15 mouse cellular contexts compared by ENCODE assay signal in genomic region chr5:120358084-120358690, GRCm38 (mm10).
DNase-seq lines count a peak whose midpoint lies in the region; ATAC-seq and TF ChIP-seq lines count a peak whose summit lies in the region.
"Had no signal": no experiment of that assay in that cellular context is flagged by ENCODE, and none has a peak within 500 bp of the region (broad histone marks: within the 10 kb centered on the region; RNA-seq: fewer than 3 reads in every experiment).

No protein-coding gene starts in this region.

- no peak for TF ChIP-seq CTCF in cerebellum, adult 2 months (IDR thresholded peaks at IDR 0.05; ENCODE audit: borderline replicate concordance, insufficient read depth, low read depth, low read length)

- no peak overlapping the region for H3K4me2 ChIP-seq in hindbrain, embryonic 13.5 days
- H3K4me2 ChIP-seq in neural tube, embryonic 12.5 days (replicated peaks): no peak overlapping the region; the same call in 1 of the 2 replicates
- H3K4me2 ChIP-seq in intestine, embryonic 15.5 days (replicated peaks): no peak overlapping the region
- H3K4me2 ChIP-seq: liver, embryonic 13.5 days had no signal

- no peak for TF ChIP-seq POLR2A in cerebellum, adult 2 months (IDR thresholded peaks at IDR 0.05; ENCODE audit: borderline replicate concordance, insufficient read depth, low read length)

- no peaks in the 10 kb centered on the region; the same call in 1 of the 2 replicates for H3K4me1 ChIP-seq in cerebellum, adult 2 months (ENCODE audit: control insufficient read depth, insufficient read depth, low read length)
- peaks cover 11% of the 10 kb centered on the region for H3K4me1 ChIP-seq in hindbrain, embryonic 13.5 days (replicated peaks)
- peaks cover 5% of the 10 kb centered on the region for H3K4me1 ChIP-seq in neural tube, embryonic 12.5 days
- H3K4me1 ChIP-seq in intestine, embryonic 15.5 days (replicated peaks): no peaks in the 10 kb centered on the region
- H3K4me1 ChIP-seq: liver, embryonic 13.5 days had no signal

- no peak overlapping the region for H3K27ac ChIP-seq in cerebellum, adult 2 months (ENCODE audit: insufficient read depth, low read length)
- peak overlapping the region; percentile 40; the same call in 1 of the 2 replicates for H3K27ac ChIP-seq in hindbrain, embryonic 13.5 days
- H3K27ac ChIP-seq in neural tube, embryonic 12.5 days: no peak overlapping the region
- no peak overlapping the region for H3K27ac ChIP-seq in intestine, embryonic 15.5 days
- H3K27ac ChIP-seq: liver, embryonic 13.5 days had no signal

- H3K9ac ChIP-seq in hindbrain, embryonic 13.5 days: no peak overlapping the region
- 0 out of 2 replicates have a peak overlapping the region, but pooled peaks have one; percentile 6 for H3K9ac ChIP-seq in neural tube, embryonic 12.5 days
- H3K9ac ChIP-seq in intestine, embryonic 15.5 days: no peak overlapping the region
- H3K9ac ChIP-seq: liver, embryonic 13.5 days had no signal

- DNase-seq in cerebellum, postnatal 10 days: peak; percentile 73 to 86
- DNase-seq in cerebellum, adult 2 months: no peak
- DNase-seq in left cerebral cortex, postnatal 4 days: peak; percentile 80
- no peak for DNase-seq in left cerebral cortex, postnatal 36 days (ENCODE audit: low spot score in 2 of 2)
- DNase-seq in ovary, postnatal 14 days (ENCODE audit: low spot score): no peak
- DNase-seq: cerebellum, adult 11-12 months; gastrocnemius, postnatal 10 days; layer of hippocampus, adult 9-11 months; liver, embryonic 13.5 days; lung, postnatal 10 days; thymus, postnatal 14 days had no signal

- no peaks in the 10 kb centered on the region for H3K36me3 ChIP-seq in hindbrain, embryonic 13.5 days
- no peaks in the 10 kb centered on the region for H3K36me3 ChIP-seq in neural tube, embryonic 12.5 days
- no peaks in the 10 kb centered on the region for H3K36me3 ChIP-seq in intestine, embryonic 15.5 days
- H3K36me3 ChIP-seq: liver, embryonic 13.5 days had no signal

- no peaks in the 10 kb centered on the region for H3K9me3 ChIP-seq in hindbrain, embryonic 13.5 days
- no peaks in the 10 kb centered on the region for H3K9me3 ChIP-seq in neural tube, embryonic 12.5 days
- H3K9me3 ChIP-seq in intestine, embryonic 15.5 days: no peaks in the 10 kb centered on the region
- H3K9me3 ChIP-seq: liver, embryonic 13.5 days had no signal

- no peak overlapping the region for H3K4me3 ChIP-seq in cerebellum, adult 2 months (replicated peaks; ENCODE audit: insufficient read depth, low read depth, low read length)
- no peak overlapping the region for H3K4me3 ChIP-seq in hindbrain, embryonic 13.5 days
- H3K4me3 ChIP-seq in neural tube, embryonic 12.5 days: no peak overlapping the region
- H3K4me3 ChIP-seq in intestine, embryonic 15.5 days (replicated peaks): no peak overlapping the region
- H3K4me3 ChIP-seq: liver, embryonic 13.5 days had no signal

- WGBS in cerebellum, adult 2 months: 11% methylated on average over 20 of the region's 20 CpGs
- WGBS in hindbrain, embryonic 13.5 days: 8% methylated on average over 20 of the region's 20 CpGs
- 11% methylated on average over 20 of the region's 20 CpGs for WGBS in neural tube, embryonic 12.5 days
- 15% methylated on average over 20 of the region's 20 CpGs for WGBS in intestine, embryonic 15.5 days

- intact Hi-C loops in left cerebral cortex, postnatal 4 days (cut with DNase I): no loop called here
- intact Hi-C loops in left cerebral cortex, postnatal 36 days (cut with DNase I): no loop called here

- ATAC-seq in hindbrain, embryonic 13.5 days (ENCODE audit: low FRiP score): no peak
- no peak for ATAC-seq in neural tube, embryonic 12.5 days (ENCODE audit: low FRiP score, low read depth)
- ATAC-seq in intestine, embryonic 15.5 days: no peak
- ATAC-seq: Patski had no signal

- H3K27me3 ChIP-seq in cerebellum, adult 2 months (ENCODE audit: control insufficient read depth, insufficient read depth, low read length): no peaks in the 10 kb centered on the region; the same call in 1 of the 2 replicates
- peaks cover 29% of the 10 kb centered on the region for H3K27me3 ChIP-seq in hindbrain, embryonic 13.5 days
- no peaks in the 10 kb centered on the region; the same call in 1 of the 2 replicates for H3K27me3 ChIP-seq in neural tube, embryonic 12.5 days (replicated peaks)
- peaks cover 42% of the 10 kb centered on the region for H3K27me3 ChIP-seq in intestine, embryonic 15.5 days (replicated peaks)

Comparison
In these comparisons a context has a peak if more than half of its experiments do, and no peak if none do; other contexts are left out.
1. DNase-seq: peak in cerebellum, postnatal 10 days (2 of 2) and left cerebral cortex, postnatal 4 days (single experiment); none in cerebellum, adult 2 months (0 of 2), left cerebral cortex, postnatal 36 days (0 of 2) and ovary, postnatal 14 days (single experiment).